ENCODE assay signal across 10 mouse cellular contexts in the genomic region with DNA sequence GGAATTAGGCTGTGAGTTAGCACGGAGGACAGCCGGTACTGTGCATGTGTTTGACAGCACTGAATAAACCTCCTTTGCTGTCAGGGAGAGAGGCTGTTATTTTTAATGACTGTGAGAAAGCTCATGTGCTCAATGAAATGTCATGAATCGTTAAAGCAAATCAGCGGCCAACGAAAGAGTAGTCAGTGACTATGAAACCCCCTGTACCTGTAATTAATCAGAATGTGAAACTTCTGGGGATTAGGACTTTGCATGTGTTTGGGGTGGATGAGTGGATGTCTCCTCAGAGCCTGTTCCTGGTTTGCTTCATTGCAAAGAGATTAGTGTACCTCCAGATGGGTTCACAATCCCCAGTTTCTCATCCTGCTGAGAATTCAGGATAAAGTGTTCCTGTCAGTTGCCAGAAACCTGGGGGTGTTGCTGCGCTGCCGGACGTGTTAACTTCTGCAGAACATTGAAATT.
A peak's percentile ranks its signal among the peaks of the same experiment; 100 is the strongest.
DNase-seq lines count a peak whose midpoint lies in the region; ATAC-seq and TF ChIP-seq lines count a peak whose summit lies in the region.
"Had no signal": no experiment of that assay in that cellular context is flagged by ENCODE, and none has a peak within 500 bp of the region (broad histone marks: within the 10 kb centered on the region; RNA-seq: fewer than 3 reads in every experiment).

No protein-coding gene starts in this region.

- no peak overlapping the region for H3K9ac ChIP-seq in limb, embryonic 13.5 days
- no peak overlapping the region for H3K9ac ChIP-seq in heart, embryonic 11.5 days (ENCODE audit: low read depth, low read length)
- H3K9ac ChIP-seq: liver, embryonic 13.5 days; stomach, embryonic 15.5 days had no signal

- no peak for TF ChIP-seq POLR2A in embryonic fibroblast, embryonic 13.5 days (IDR thresholded peaks at IDR 0.05; ENCODE audit: low read depth, low read length)

- H3K36me3 ChIP-seq in limb, embryonic 13.5 days: no peaks in the 10 kb centered on the region
- no peaks in the 10 kb centered on the region for H3K36me3 ChIP-seq in heart, embryonic 11.5 days (ENCODE audit: control insufficient read depth, insufficient read depth, low read length)
- H3K36me3 ChIP-seq: liver, embryonic 13.5 days; stomach, embryonic 15.5 days had no signal

- no peaks in the 10 kb centered on the region for H3K9me3 ChIP-seq in limb, embryonic 13.5 days
- no peaks in the 10 kb centered on the region for H3K9me3 ChIP-seq in heart, embryonic 11.5 days (replicated peaks; ENCODE audit: control insufficient read depth, low read length)
- H3K9me3 ChIP-seq: liver, embryonic 13.5 days; stomach, embryonic 15.5 days had no signal

- DNase-seq in frontal cortex, postnatal 36 days (ENCODE audit: low spot score in 2 of 2): peak; percentile 55 to 75
- DNase-seq in frontal cortex, postnatal 25 days (ENCODE audit: low spot score in 2 of 2): no peak
- peak; percentile 3 to 13 for DNase-seq in layer of hippocampus, postnatal 10 days (ENCODE audit: low spot score in 2 of 2)
- no peak for DNase-seq in lung, postnatal 4 days
- DNase-seq: gastrocnemius, adult 2 months; liver, embryonic 13.5 days had no signal

- 16% methylated on average over 8 of the region's 8 CpGs for WGBS in limb, embryonic 13.5 days
- 72% methylated on average over 8 of the region's 8 CpGs for WGBS in heart, embryonic 11.5 days (ENCODE audit: insufficient replicate concordance)

- no peak for TF ChIP-seq CTCF in embryonic fibroblast, embryonic 13.5 days (IDR thresholded peaks at IDR 0.05; ENCODE audit: borderline replicate concordance, insufficient read depth, low read length)

- peak overlapping the region; percentile 20; the same call in 1 of the 2 replicates for H3K4me2 ChIP-seq in limb, embryonic 13.5 days (replicated peaks)
- no peak overlapping the region for H3K4me2 ChIP-seq in heart, embryonic 11.5 days
- H3K4me2 ChIP-seq: liver, embryonic 13.5 days; stomach, embryonic 15.5 days had no signal

- peak; percentile 61; the same call in 1 of the 2 replicates for ATAC-seq in limb, embryonic 13.5 days (ENCODE audit: low FRiP score, low read depth)
- ATAC-seq in heart, embryonic 11.5 days (replicated peaks; ENCODE audit: insufficient number of reproducible peaks, low FRiP score, low TSS enrichment): no peak

- no peak overlapping the region for H3K4me3 ChIP-seq in embryonic fibroblast, embryonic 13.5 days (ENCODE audit: insufficient read depth, low read length)
- no peak overlapping the region for H3K4me3 ChIP-seq in limb, embryonic 13.5 days
- H3K4me3 ChIP-seq in heart, embryonic 11.5 days (ENCODE audit: low read depth, low read length): no peak overlapping the region
- H3K4me3 ChIP-seq: gastrocnemius, adult 2 months; liver, embryonic 13.5 days; stomach, embryonic 15.5 days had no signal

- H3K4me1 ChIP-seq in embryonic fibroblast, embryonic 13.5 days (ENCODE audit: control insufficient read depth, insufficient read depth, low read length): no peaks in the 10 kb centered on the region
- peaks cover 24% of the 10 kb centered on the region for H3K4me1 ChIP-seq in limb, embryonic 13.5 days
- no peaks in the 10 kb centered on the region for H3K4me1 ChIP-seq in heart, embryonic 11.5 days (ENCODE audit: control insufficient read depth, insufficient read depth, low read length)
- H3K4me1 ChIP-seq: liver, embryonic 13.5 days; stomach, embryonic 15.5 days had no signal

- peak overlapping the region; percentile 3; the same call in 1 of the 2 replicates for H3K27ac ChIP-seq in embryonic fibroblast, embryonic 13.5 days (ENCODE audit: insufficient read depth, low read length)
- H3K27ac ChIP-seq in limb, embryonic 13.5 days: no peak overlapping the region
- no peak overlapping the region for H3K27ac ChIP-seq in heart, embryonic 11.5 days (ENCODE audit: low read depth, low read length)
- H3K27ac ChIP-seq: gastrocnemius, adult 2 months; liver, embryonic 13.5 days; stomach, embryonic 15.5 days had no signal

- peaks cover 4% of the 10 kb centered on the region; the same call in 1 of the 2 replicates for H3K27me3 ChIP-seq in limb, embryonic 13.5 days
- H3K27me3 ChIP-seq in heart, embryonic 11.5 days (ENCODE audit: control insufficient read depth, insufficient read depth, low read length): no peaks in the 10 kb centered on the region
- H3K27me3 ChIP-seq: liver, embryonic 13.5 days; stomach, embryonic 15.5 days had no signal

Comparison
In these comparisons a context has a peak if more than half of its experiments do, and no peak if none do; other contexts are left out.
1. DNase-seq: peak in frontal cortex, postnatal 36 days (2 of 2) and layer of hippocampus, postnatal 10 days (2 of 2); none in frontal cortex, postnatal 25 days (0 of 2) and lung, postnatal 4 days (0 of 2).